Mouse (Mus musculus) activated CD4-positive, CD25-positive, alpha-beta regulatory T cell, adult 9 weeks (primary cell): Measurements from ENCODE around the gene Gnaq. TPM values are rescaled to one million over a fixed set of nuclear protein-coding genes. Genes with fewer than 3 reads are reported as not detected.

ENCODE experiments used
- polyA plus RNA-seq: library from polyadenylated mRNA; unstranded; fragments of 100-300 nt; shearing (Covaris generic); gene quantifications from one replicate; pipeline ENCODE4 v1.2.1, GENCODE M21; 2017

Gnaq gene
- polyA plus RNA-seq, result 5.1 TPM

GRCm38 (mm10) chr19:16132791-16132864 is at the start of gene Gnaq:
Gene Gnaq, plus strand, starts transcription at chr19:16132831.

DNA sequence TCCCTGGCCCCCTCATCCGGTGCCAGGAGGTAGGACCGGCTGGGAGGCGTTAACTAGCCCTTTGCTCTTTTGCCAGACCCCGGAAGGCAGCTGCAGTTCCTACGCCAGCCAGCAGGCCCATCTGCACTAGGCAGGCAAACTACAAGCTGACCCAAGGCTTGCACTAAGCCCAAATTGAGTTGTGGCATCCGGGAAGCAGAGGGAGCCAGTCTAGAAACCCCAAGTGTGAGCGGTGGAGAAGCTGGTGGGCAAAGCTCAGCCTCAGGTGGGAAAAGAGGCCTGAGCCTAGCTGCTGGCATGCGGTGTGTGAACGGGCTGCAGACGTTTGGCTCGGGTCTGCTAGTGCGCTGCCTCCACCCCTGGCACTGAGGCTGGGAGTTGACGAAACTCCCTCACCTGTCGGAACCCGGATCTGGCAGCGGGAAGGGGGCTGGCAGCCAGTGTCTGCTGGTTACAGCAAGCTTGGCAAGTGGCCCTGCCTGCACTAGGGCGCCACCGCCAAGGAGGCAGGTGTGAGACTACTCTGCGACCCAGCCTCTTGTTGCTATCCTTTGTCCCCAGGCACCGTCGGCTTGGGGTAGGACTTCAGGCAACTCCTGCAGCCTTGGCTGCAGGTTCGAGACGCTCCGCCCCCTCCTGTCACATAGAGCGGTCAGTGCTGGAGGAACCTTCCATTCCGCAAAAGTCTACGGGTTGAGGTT is 303.1 kb downstream of the Gnaq start, which contains the start of gene Gna14:
Gene Gna14, plus strand, starts transcription at position 232 of the 701 bp plus-strand sequence.

Other genes starting within 250 kb of the Gnaq start
- 58.2 TPM for gene Psat1, start 185.5 kb upstream of the Gnaq start, polyA plus RNA-seq
- gene Cep78, start 147.8 kb upstream of the Gnaq start, polyA plus RNA-seq, result 1.9 TPM